Mouse (Mus musculus): ENCODE data around the gene Gpn3. TPM values are rescaled to one million over a fixed set of nuclear protein-coding genes. Genes with fewer than 3 reads are reported as not detected.
"Not testable (repeated sequence)": the region's sequence is repeated elsewhere in the genome, so short reads cannot be mapped to it uniquely, and the experiment has no call there.

Gpn3 gene
- polyA plus RNA-seq, 1 experiment, result 15.7 TPM

GRCm38 (mm10) chr5:122400628-122401302 is 29.1 kb downstream of the Gpn3 start:
- H3K27ac ChIP-seq (replicated peaks; ENCODE audit: low read depth, low read length), result peak overlapping the region; percentile 72
- H3K4me3 ChIP-seq (ENCODE audit: insufficient read depth, low read depth, low read length), result no peak overlapping the region
- H3K4me1 ChIP-seq (ENCODE audit: control insufficient read depth, insufficient read depth, insufficient read length, low read length), result peaks cover 11% of the 10 kb centered on the region

- Histone ChIP-seq H3K27ac (replicated peaks; ENCODE audit: low read depth, low read length) (peak overlapping the region; percentile 55), H3K4me3 (ENCODE audit: insufficient read depth, low read depth, low read length) (no peak overlapping the region), H3K4me1 (ENCODE audit: control insufficient read depth, insufficient read depth, insufficient read length, low read length) (peaks cover 11% of the 10 kb centered on the region)
Measured at GRCm38 (mm10) chr5:122401303-122401640, 29.6 kb downstream of the Gpn3 start.

- Histone ChIP-seq H3K27ac (replicated peaks; ENCODE audit: low read depth, low read length) (no peak overlapping the region), H3K4me3 (ENCODE audit: insufficient read depth, low read depth, low read length) (no peak overlapping the region), H3K4me1 (ENCODE audit: control insufficient read depth, insufficient read depth, insufficient read length, low read length) (peaks cover 11% of the 10 kb centered on the region)
Measured at GRCm38 (mm10) chr5:122402160-122402559, 30.5 kb downstream of the Gpn3 start.

- Histone ChIP-seq H3K4me3 (ENCODE audit: insufficient read depth, low read depth, low read length) (no peak overlapping the region), H3K4me1 (ENCODE audit: control insufficient read depth, insufficient read depth, insufficient read length, low read length) (peaks cover 11% of the 10 kb centered on the region), H3K27ac (replicated peaks; ENCODE audit: low read depth, low read length) (no peak overlapping the region)
Measured at GRCm38 (mm10) chr5:122402772-122403171, 31.1 kb downstream of the Gpn3 start.

- no peak overlapping the region for H3K27ac ChIP-seq (replicated peaks; ENCODE audit: low read depth, low read length)
Measured at GRCm38 (mm10) chr5:122403362-122403761, 31.7 kb downstream of the Gpn3 start.

GRCm38 (mm10) chr5:122405537-122405936 is 33.9 kb downstream of the Gpn3 start:
- H3K4me3 ChIP-seq (ENCODE audit: insufficient read depth, low read depth, low read length), result no peak overlapping the region
- H3K27ac ChIP-seq (replicated peaks; ENCODE audit: low read depth, low read length), result no peak overlapping the region

More at GRCm38 (mm10) chr5:122403362-122403761, 31.7 kb downstream of the Gpn3 start:
- Histone ChIP-seq H3K4me1 (ENCODE audit: control insufficient read depth, insufficient read depth, insufficient read length, low read length) (peaks cover 7% of the 10 kb centered on the region), H3K4me3 (ENCODE audit: insufficient read depth, low read depth, low read length) (no peak overlapping the region)

GRCm38 (mm10) chr5:122409692-122410645 is 38.3 kb downstream of the Gpn3 start:
- H3K4me1 ChIP-seq (ENCODE audit: control insufficient read depth, insufficient read depth, insufficient read length, low read length), result no peaks in the 10 kb centered on the region
- H3K27ac ChIP-seq (replicated peaks; ENCODE audit: low read depth, low read length), result no peak overlapping the region
- no peak overlapping the region for H3K4me3 ChIP-seq (ENCODE audit: insufficient read depth, low read depth, low read length)

More at GRCm38 (mm10) chr5:122405537-122405936, 33.9 kb downstream of the Gpn3 start:
- no peaks in the 10 kb centered on the region; the same call in 1 of the 2 replicates for H3K4me1 ChIP-seq (ENCODE audit: control insufficient read depth, insufficient read depth, insufficient read length, low read length)

GRCm38 (mm10) chr5:122411892-122412291 is 40.2 kb downstream of the Gpn3 start:
- H3K4me3 ChIP-seq (ENCODE audit: insufficient read depth, low read depth, low read length), result no peak overlapping the region
- no peaks in the 10 kb centered on the region for H3K4me1 ChIP-seq (ENCODE audit: control insufficient read depth, insufficient read depth, insufficient read length, low read length)
- no peak overlapping the region for H3K27ac ChIP-seq (replicated peaks; ENCODE audit: low read depth, low read length)

GRCm38 (mm10) chr5:122412826-122413225 is 41.1 kb downstream of the Gpn3 start:
- Histone ChIP-seq H3K4me3 (ENCODE audit: insufficient read depth, low read depth, low read length) (no peak overlapping the region), H3K4me1 (ENCODE audit: control insufficient read depth, insufficient read depth, insufficient read length, low read length) (no peaks in the 10 kb centered on the region), H3K27ac (replicated peaks; ENCODE audit: low read depth, low read length) (no peak overlapping the region)

- H3K27ac ChIP-seq (replicated peaks; ENCODE audit: low read depth, low read length), result no peak overlapping the region
- H3K4me1 ChIP-seq (ENCODE audit: control insufficient read depth, insufficient read depth, insufficient read length, low read length), result no peaks in the 10 kb centered on the region
- no peak overlapping the region for H3K4me3 ChIP-seq (ENCODE audit: insufficient read depth, low read depth, low read length)
Measured at GRCm38 (mm10) chr5:122414351-122414750, 42.7 kb downstream of the Gpn3 start.

GRCm38 (mm10) chr5:122415465-122415864 is 43.8 kb downstream of the Gpn3 start:
- Histone ChIP-seq H3K27ac (replicated peaks; ENCODE audit: low read depth, low read length) (no peak overlapping the region), H3K4me1 (ENCODE audit: control insufficient read depth, insufficient read depth, insufficient read length, low read length) (no peaks in the 10 kb centered on the region), H3K4me3 (ENCODE audit: insufficient read depth, low read depth, low read length) (no peak overlapping the region)

GRCm38 (mm10) chr5:122420676-122421075 is 49.0 kb downstream of the Gpn3 start:
- not testable (repeated sequence) for H3K4me3 ChIP-seq (ENCODE audit: insufficient read depth, low read depth, low read length); H3K4me1 ChIP-seq (ENCODE audit: control insufficient read depth, insufficient read depth, insufficient read length, low read length); H3K27ac ChIP-seq (replicated peaks; ENCODE audit: low read depth, low read length)

- peak within 1 kb of the TSS; percentile 98 for H3K4me3 ChIP-seq (ENCODE audit: insufficient read depth, low read depth, low read length)
- no peaks in the 10 kb centered on the region; the same call in 1 of the 2 replicates for H3K4me1 ChIP-seq (ENCODE audit: control insufficient read depth, insufficient read depth, insufficient read length, low read length)
- H3K27ac ChIP-seq (replicated peaks; ENCODE audit: low read depth, low read length), result peak within 1 kb of the TSS; percentile 87
Measured at GRCm38 (mm10) chr5:122421271-122422068, 49.8 kb downstream of the Gpn3 start, which contains the start of gene Anapc7. TSS of gene Anapc7 (plus strand) at chr5:122421693.

GRCm38 (mm10) chr5:122422071-122422964 is 50.6 kb downstream of the Gpn3 start:
- Histone ChIP-seq H3K4me1 (ENCODE audit: control insufficient read depth, insufficient read depth, insufficient read length, low read length) (no peaks in the 10 kb centered on the region; the same call in 1 of the 2 replicates), H3K27ac (replicated peaks; ENCODE audit: low read depth, low read length) (peak overlapping the region; percentile 87), H3K4me3 (ENCODE audit: insufficient read depth, low read depth, low read length) (peak overlapping the region; percentile 98)
